Mouse (Mus musculus) olfactory bulb, adult 2 months (tissue): ENCODE measurements around the gene Foxn4.

ENCODE experiments used
- CTCF ChIP-seq: fragments of 200-500 bp; IDR thresholded peaks from 2 replicates; pipeline ENCODE4 v1.5.1; 2012; ENCODE audit warnings: low read depth, mild to moderate bottlenecking, low read length, moderate library complexity; ENCODE audit not compliant: insufficient read depth
- POLR2A ChIP-seq: fragments of 200-500 bp; IDR thresholded peaks from 2 replicates; pipeline ENCODE4 v1.6.1; 2012; ENCODE audit warnings: mild to moderate bottlenecking, low read depth, low read length, moderate library complexity; ENCODE audit not compliant: insufficient read depth

- TF ChIP-seq CTCF = no peak
- no peak for TF ChIP-seq POLR2A
Measured at GRCm38 (mm10) chr5:114269499-114269898, 4.1 kb downstream of the Foxn4 start.
